Mouse (Mus musculus) fat pad, adult 2 months (tissue): ENCODE results near the gene Cggbp1.

ENCODE experiments used
- DNase-seq: peaks from one replicate; pipeline ENCODE4 v3.0.0-alpha.2; 2011; ENCODE audit warnings: low read depth, low spot score; ENCODE audit errors: extremely low read depth

Cggbp1 gene

GRCm38 (mm10) chr16:64872841-64873240 lies 21.0 kb downstream of the Cggbp1 start:
- no peak for DNase-seq

DNA sequence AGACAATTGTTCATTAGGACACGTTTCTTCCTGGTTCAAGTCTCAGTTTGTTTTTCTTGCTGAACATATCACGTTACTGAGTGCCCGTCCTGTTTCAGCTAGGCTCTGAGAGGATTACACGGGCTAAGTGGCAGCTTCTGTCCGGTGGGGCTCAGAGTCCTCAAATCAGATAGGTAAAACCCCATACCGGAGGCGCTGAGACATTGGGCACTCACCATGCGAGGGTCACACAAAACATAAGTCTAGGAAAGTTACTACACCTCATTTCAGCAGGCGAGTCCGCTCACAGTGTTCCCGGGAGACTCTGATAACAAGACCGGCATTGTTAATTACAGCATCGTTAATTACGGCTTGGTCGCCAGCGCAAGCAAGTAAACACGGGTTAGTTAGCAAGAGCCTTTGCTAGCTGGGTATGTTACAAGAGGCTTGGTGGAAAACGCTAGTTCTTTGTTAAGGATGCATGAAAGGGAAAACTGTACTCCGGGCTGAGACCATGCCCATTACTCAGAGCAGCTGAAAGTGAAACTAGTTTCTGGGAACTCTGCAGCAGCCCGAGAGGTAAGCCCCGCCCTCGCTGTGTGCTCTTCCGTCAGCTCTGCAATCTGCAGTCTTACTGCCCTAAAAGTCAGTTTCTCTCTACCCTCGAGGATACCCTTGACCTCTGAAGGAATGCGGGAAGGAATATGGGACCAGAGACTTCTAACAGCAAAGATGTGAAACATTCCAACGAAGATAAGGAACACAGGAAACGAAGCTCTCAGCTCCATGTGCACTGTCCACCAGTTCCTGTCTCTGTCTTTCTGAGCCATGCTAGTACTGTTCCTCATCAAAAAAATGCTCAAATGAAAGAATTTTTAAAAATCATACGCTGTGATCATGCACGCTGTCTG lies 21.9 kb downstream of the Cggbp1 start:
- DNase-seq: no peak

DNA sequence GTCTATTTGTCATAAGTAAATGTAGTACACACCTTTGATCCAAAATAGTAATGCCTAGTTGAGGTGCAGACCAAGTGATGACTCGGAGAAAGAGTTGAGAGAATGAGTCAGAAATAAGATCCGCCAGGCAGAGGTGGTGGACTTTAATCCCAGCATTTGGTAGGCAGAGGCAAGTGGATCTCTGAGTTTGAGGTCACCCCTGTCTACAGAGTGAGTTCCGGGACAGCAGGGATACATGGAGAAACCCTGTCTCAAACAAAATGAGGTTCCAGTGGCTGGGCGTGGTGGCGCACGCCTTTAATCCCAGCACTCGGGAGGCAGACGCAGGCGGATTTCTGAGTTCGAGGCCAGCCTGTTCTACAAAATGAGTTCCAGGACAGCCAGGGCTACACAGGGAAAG lies 23.6 kb downstream of the Cggbp1 start:
- no peak for DNase-seq

DNA sequence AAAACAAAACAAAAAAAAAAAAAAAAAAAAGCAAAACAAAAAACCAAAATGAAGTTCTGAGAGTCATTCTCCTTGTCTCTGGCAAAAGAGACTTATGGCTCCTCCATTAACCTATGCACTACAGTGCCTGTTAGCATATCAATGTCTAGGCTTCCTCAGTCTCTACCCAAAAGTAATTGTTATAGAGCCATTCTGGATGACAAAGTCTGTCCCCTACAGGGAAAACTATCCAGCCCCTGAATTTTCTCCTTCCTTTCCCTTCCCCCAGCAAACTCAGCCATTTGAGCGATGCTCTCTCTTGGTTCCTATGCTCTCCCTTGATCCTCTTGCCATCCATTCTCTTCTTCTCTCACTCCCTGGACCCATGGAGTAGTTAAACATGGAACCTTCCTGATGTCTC lies 24.0 kb downstream of the Cggbp1 start:
- no peak for DNase-seq

- no peak for DNase-seq
Measured at GRCm38 (mm10) chr16:64876631-64877265, 25.0 kb downstream of the Cggbp1 start.

- no peak for DNase-seq
Measured at GRCm38 (mm10) chr16:64877314-64877713, 25.5 kb downstream of the Cggbp1 start.

DNA sequence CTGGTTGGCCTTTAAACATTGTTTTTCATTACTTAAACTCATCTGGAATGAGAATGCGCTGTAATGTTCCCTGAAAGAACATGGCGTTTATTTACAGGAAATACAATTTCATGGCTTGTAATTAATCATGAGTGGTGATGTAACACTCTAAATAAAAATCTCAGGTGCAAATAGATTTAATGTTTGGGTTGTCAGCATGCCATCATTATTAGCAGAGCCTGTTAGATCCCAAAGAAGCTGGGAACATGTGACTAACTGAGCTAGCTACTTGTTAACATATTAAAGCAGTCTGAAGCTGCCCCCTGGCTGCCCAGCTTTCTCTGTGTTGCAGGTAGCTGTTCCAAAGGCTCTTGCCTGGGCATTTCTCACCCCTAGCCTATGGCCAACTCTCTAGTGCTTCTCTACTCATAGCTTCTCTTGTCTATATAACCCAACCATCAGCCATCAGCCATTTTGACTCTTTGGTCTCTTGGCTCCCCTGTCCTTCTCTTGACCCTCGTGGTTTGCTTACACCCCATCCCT lies 26.9 kb downstream of the Cggbp1 start:
- DNase-seq: peak; percentile 62

GRCm38 (mm10) chr16:64879735-64880134 lies 27.9 kb downstream of the Cggbp1 start:
- no peak for DNase-seq

- no peak for DNase-seq
Measured at GRCm38 (mm10) chr16:64880986-64881385, 29.2 kb downstream of the Cggbp1 start.

DNA sequence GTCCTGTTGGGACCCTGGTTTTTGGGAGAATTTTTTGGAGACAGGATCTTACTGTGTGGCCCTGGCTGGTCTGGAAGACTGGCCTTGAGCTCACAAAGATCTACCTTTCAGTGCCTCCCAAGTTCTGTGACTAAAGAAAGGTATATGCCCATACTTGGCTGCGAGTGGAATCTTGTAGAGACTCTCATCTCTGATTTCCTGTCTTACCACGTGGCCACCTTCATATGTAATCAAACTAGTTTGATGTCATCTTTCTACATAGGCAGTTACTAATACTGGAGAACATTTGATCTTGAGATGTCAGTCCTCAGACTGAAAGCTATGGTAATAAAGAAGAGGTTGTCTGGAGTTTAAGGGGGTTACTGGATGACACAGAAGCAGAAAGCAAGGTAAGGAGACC lies 29.6 kb downstream of the Cggbp1 start:
- no peak for DNase-seq

GRCm38 (mm10) chr16:64883896-64884295 lies 32.1 kb downstream of the Cggbp1 start:
- no peak for DNase-seq

DNA sequence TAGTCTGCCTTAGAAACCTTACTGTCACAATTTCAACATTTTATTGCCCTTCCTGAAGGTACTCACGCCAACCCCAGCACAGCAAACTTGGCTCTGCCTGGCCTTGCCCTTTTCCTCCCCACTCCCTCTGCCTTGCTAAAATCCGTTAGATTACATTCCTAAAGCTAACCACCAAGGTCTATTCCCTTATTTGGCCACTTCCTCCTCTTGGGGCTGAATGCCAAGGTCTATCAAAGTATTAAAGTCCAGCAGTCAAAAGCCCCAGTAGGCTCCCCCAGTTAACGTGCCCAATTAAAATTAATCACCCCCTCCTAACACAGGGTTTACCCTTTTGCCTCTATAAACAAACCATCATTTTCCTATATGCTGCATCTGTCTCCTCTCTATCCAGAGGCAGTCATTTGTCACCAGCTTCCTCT lies 32.6 kb downstream of the Cggbp1 start:
- no peak for DNase-seq

DNA sequence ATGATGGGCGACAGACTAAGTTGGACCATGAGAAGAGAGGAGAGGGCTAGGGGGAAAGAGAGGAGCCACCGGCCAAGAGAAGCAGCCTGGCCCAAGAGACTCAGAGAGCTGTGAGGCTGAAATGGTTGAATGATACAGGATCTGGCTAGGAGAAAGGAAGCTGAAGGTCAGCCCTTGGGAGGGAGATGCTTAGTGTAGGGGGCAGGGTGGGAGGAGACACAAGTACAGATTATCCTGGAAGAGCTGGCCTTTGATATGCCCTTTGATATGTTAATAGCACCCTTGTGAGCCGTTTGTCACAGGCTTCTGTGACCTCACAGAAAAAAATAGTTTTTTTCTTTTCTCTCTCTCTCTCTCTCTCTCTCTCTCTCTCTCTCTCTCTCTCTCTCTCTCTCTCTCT lies 33.3 kb downstream of the Cggbp1 start:
- no peak for DNase-seq

DNA sequence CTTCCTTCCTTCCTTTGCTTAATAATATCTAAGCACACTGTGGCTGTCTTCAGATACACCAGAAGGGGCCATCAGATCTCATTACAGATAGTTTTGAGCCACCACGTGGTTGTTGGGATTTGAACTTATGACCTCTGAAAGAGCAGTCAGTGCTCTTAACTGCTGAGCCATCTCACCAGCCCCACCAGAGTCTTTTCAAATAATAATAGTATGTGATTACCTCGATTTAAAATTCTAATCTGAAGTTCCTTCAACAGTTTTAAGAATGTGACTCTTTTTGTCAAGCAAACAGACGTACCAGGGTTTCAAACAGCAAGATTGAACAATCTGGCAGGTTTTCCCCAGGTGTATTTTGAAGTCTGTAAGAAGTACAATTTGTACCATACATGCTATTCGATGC lies 33.8 kb downstream of the Cggbp1 start:
- DNase-seq: no peak

- DNase-seq: no peak
Measured at GRCm38 (mm10) chr16:64889496-64889895, 37.7 kb downstream of the Cggbp1 start.

- no peak for DNase-seq
Measured at GRCm38 (mm10) chr16:64899084-64899483, 47.3 kb downstream of the Cggbp1 start.

- DNase-seq: no peak
Measured at GRCm38 (mm10) chr16:64903328-64903727, 51.5 kb downstream of the Cggbp1 start.

DNA sequence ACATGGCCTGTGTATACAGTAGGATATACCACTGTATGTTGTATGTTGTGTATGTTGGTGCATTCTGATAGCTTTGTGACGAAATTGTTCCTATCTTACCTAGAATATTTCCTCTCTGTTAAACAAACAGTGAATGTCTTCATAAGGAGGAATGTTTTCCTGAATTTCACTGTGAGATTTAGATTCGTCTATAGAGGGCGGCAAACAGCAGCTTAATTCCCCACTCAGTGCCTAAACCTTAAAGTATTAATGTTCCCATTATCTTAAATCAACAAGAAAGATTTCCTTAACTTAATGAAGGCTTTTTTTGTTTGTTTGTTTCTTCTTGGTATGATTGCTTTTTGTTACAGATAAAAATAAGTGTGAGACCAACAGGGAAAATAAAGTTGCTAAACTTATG lies 55.3 kb downstream of the Cggbp1 start:
- no peak for DNase-seq

DNA sequence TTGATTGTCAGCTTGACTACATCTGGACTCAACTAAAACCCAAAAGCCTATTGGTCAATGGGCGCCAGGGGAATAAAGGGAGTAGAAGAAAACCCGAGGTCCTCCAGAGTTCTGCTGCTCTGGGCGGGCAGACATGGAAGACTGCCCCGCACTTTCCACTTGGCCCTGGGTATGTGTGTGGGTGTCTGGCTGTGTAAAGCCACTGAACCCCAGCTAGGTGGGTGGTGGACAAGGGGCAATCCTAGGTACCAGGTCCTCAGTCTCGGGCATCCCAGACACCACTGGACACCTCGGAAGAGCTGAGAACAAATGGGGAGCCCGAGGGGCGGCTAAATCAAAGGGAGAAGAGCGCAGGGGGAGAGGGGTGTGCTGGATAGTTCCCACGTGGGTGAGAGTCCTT lies 57.0 kb downstream of the Cggbp1 start:
- no peak for DNase-seq
